Mouse (Mus musculus) heart, embryonic 14.5 days (tissue): ENCODE results near the gene Vps54. TPM values are rescaled to one million over a fixed set of nuclear protein-coding genes. Genes with fewer than 3 reads are reported as not detected.
"Not testable (repeated sequence)": the region's sequence is repeated elsewhere in the genome, so short reads cannot be mapped to it uniquely, and the experiment has no call there.

ENCODE experiments used
- ATAC-seq: fragments of 200-750 bp; cut with Nextera tagmentation; 2 replicates; pipeline ENCODE4 v1.8.0; 2017; ENCODE audit warnings: low read depth, moderate TSS enrichment; ENCODE audit not compliant: insufficient number of reproducible peaks, insufficient read depth, low FRiP score
- H3K27ac ChIP-seq, 2 experiments: fragments of 200-500 bp in 1 of 2; fragments of 300-500 bp in 1 of 2; sonication (generic) in 1 of 2; replicated peaks in 1 of 2; 2 replicates each; pipeline ENCODE4 v1.5.1; 2012 to 2014; ENCODE audit warnings: low read depth in 2 of 2, low read length in 2 of 2, control low read depth in 1 of 2, mild to moderate bottlenecking in 1 of 2, mixed read lengths in 1 of 2; ENCODE audit not compliant: control insufficient read depth in 1 of 2, insufficient read depth in 1 of 2
- H3K27me3 ChIP-seq: fragments of 300-500 bp; sonication (generic); 2 replicates; pipeline ENCODE4 v1.6.1; 2014; ENCODE audit warnings: mild to moderate bottlenecking, low read length, control low read depth; ENCODE audit not compliant: control insufficient read depth, insufficient read depth
- H3K36me3 ChIP-seq: fragments of 300-500 bp; sonication (generic); 2 replicates; pipeline ENCODE4 v1.6.1; 2014; ENCODE audit warnings: mild to moderate bottlenecking, control low read depth, low read length, mixed read lengths; ENCODE audit not compliant: control insufficient read depth, insufficient read depth
- H3K4me1 ChIP-seq, 2 experiments: fragments of 200-500 bp in 1 of 2; fragments of 300-500 bp in 1 of 2; sonication (generic) in 1 of 2; 2 replicates each; pipeline ENCODE4 v1.6.1; 2012 to 2014; ENCODE audit warnings: low read length in 2 of 2, control low read depth in 1 of 2, mixed read lengths in 1 of 2; ENCODE audit not compliant: control insufficient read depth in 2 of 2, insufficient read depth in 2 of 2
- H3K4me2 ChIP-seq: fragments of 300-500 bp; sonication (generic); 2 replicates; pipeline ENCODE4 v1.6.1; 2014; ENCODE audit warnings: mild to moderate bottlenecking, low read length
- H3K4me3 ChIP-seq, 2 experiments: fragments of 200-500 bp in 1 of 2; fragments of 300-500 bp in 1 of 2; sonication (generic) in 1 of 2; 2 replicates each; pipeline ENCODE4 v1.5.1; 2012 to 2014; ENCODE audit warnings: low read length in 2 of 2, mild to moderate bottlenecking in 2 of 2, control low read depth in 1 of 2, low read depth in 1 of 2, moderate library complexity in 1 of 2; ENCODE audit not compliant: control insufficient read depth in 1 of 2, insufficient read depth in 1 of 2
- H3K9ac ChIP-seq: fragments of 300-500 bp; sonication (generic); 2 replicates; pipeline ENCODE4 v1.6.1; 2014; ENCODE audit warnings: mild to moderate bottlenecking, low read length
- H3K9me3 ChIP-seq: fragments of 300-500 bp; sonication (generic); 2 replicates; pipeline ENCODE4 v1.6.1; 2016; ENCODE audit warnings: low read length, control low read depth; ENCODE audit not compliant: control insufficient read depth
- WGBS: fragments of 180-500 bp; shearing (Covaris S2); extraction: QIAGEN DNeasy Blood & Tissue Kit; methylation state at CpG from one replicate; pipeline ENCODE4 v1.1.7; 2014; 5-methylcytosine and 5-hydroxymethylcytosine counted together
- polyA plus RNA-seq: library from polyadenylated mRNA; unstranded; fragments of >200 nt; fragmentation: Nextera tagmentation; extraction: Ambion mirVana; gene quantifications from 2 replicates; pipeline ENCODE4 v1.2.1, GENCODE M21; 2014

The Vps54 gene
- polyA plus RNA-seq, 1 experiment from 2014 or later, result 12.3 TPM

DNA sequence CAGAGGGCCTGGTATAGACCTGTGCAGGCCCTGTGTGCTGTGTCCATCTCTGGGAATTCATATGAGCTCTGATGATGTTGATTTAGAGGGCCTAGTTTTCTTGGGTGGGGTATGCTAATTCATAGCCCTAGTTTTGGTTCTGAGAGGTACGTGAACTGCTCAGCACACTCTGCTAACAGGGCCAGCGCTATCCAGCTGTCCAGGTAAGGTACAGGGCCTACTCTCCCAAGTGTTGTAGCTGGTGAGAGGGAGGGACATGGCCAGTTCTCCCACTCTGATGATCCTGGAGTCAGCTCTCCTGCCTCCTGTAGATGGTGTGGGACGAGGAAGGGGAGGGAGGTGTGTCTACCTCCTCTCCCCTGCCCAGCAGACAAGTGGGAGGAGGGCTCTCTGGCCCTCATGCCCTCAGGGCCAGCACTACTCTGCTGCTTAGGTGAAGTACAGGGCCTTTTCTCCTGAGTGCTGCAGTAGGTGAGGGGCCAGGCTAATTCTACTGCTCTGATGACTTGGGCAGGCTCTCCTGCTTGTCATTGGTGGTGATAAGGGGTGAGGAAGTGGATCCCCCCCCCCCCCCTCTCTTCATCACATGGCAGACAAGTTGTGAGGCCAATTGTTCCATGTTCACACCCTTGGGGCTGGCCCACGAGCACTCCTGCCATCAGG lies 8.3 kb downstream of the Vps54 start:
- no peak overlapping the region for H3K9ac ChIP-seq
- H3K4me1 ChIP-seq, result peaks cover 0 to 14% of the 10 kb centered on the region in 2 experiments; a peak in 3 of 4 replicates
- H3K27me3 ChIP-seq, result no peaks in the 10 kb centered on the region
- no peak overlapping the region for H3K4me2 ChIP-seq
- H3K4me3 ChIP-seq, result no peak overlapping the region
- ATAC-seq, result no peak; the same call in 1 of the 2 replicates
- H3K27ac ChIP-seq, result no peak overlapping the region
- H3K9me3 ChIP-seq, result no peaks in the 10 kb centered on the region; the same call in 1 of the 2 replicates
- WGBS, result 60% methylated on average over 4 of the region's 4 CpGs
- H3K36me3 ChIP-seq, result no peaks in the 10 kb centered on the region

DNA sequence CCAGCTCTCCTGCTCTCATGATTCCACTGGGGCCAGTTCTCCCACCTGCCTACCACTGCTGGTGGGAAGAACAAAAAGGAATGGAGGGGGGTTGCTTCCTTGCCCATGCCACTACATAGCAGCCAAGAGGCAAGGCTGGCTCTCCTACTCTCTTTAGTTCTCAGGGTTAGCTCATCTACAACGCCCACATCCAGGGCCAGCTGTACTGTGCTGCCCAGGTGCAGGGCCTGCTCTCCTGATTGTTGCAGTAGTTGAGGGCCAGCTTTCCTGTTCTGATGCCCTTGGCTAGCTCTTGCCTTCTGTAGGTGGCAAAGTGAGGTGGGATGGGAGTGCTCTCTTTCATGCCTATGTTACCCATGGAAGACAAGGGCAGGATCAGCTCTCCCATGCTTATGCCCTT lies 8.9 kb downstream of the Vps54 start:
- 88% methylated on average over 1 of the region's 1 CpGs for WGBS
- no peaks in the 10 kb centered on the region for H3K36me3 ChIP-seq
- H3K9me3 ChIP-seq, result no peaks in the 10 kb centered on the region; the same call in 1 of the 2 replicates
- H3K27me3 ChIP-seq, result no peaks in the 10 kb centered on the region
- H3K27ac ChIP-seq, result no peak overlapping the region
- no peak for ATAC-seq
- H3K4me2 ChIP-seq, result no peak overlapping the region
- no peak overlapping the region for H3K9ac ChIP-seq
- no peak overlapping the region for H3K4me3 ChIP-seq
- H3K4me1 ChIP-seq, result peaks cover 3 to 14% of the 10 kb centered on the region in 2 experiments

DNA sequence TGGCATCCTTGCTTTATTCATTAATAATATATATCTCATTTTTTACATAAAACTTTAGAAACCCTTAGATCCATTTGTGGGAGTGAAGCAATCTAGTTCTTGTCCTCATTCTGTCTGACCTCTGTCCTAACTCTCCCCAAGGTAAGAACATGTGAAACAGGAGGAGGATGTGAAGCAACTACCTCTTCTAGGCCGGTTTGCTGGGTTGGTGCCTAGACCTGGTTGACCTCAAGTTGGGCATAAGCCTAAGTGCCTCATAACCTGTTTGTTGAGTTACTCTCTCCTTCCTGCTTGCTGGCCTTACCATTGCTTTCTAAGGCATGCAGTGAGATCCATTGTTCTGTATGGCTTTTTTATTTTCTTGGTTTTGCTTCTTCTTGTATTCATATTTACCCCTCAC lies 11.3 kb downstream of the Vps54 start:
- no peak overlapping the region for H3K9ac ChIP-seq
- H3K27me3 ChIP-seq, result no peaks in the 10 kb centered on the region
- H3K9me3 ChIP-seq, result no peaks in the 10 kb centered on the region; the same call in 1 of the 2 replicates
- H3K27ac ChIP-seq, result no peak overlapping the region
- H3K4me3 ChIP-seq, result no peak overlapping the region
- 84% methylated on average over 1 of the region's 1 CpGs for WGBS
- no peaks in the 10 kb centered on the region for H3K36me3 ChIP-seq
- H3K4me1 ChIP-seq, result peaks cover 3 to 14% of the 10 kb centered on the region in 2 experiments
- ATAC-seq, result no peak
- H3K4me2 ChIP-seq, result no peak overlapping the region

DNA sequence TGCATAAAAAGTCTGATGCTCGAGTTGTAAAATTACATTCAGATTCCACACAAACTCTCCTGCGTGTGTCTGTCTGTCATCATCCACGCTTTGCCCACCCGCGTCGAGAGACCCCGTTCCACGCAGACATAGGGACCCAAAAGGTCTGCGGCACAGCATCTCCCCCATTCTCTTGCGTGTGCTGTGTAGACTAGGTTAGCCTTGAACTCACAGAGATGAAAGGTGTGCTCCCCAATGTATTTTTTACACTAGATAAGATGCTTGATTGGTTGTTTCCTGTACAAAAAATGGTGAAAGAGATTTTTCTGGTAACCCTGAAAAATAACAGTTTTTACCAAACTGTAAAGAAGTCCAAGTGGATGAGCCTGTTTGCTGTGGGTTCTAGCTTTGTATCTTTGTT lies 19.5 kb downstream of the Vps54 start:
- H3K4me2 ChIP-seq, H3K4me1 ChIP-seq, H3K4me3 ChIP-seq, H3K36me3 ChIP-seq, H3K9ac ChIP-seq, ATAC-seq, H3K9me3 ChIP-seq, H3K27ac ChIP-seq, H3K27me3 ChIP-seq: not testable (repeated sequence)
- 96% methylated on average over 10 of the region's 10 CpGs for WGBS

DNA sequence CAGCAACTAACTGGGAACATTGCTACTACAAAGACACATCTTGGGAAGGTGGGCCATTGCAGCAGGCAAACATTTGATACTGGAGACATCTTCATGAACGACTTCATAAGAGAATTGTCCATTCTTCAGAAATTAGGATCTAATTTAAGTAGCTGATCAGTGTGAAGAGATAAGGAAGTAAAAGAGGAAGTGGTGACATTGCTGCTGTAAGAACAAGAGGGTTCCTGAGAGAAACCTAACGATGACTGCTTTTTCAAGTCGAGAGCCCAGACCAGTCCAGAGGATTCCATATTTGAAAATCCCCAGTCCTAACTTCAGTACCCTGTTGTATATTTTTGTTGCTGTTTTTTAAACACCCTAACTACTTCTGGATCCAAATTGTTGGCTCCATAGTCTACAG lies 26.3 kb downstream of the Vps54 start:
- H3K4me2 ChIP-seq, result no peak overlapping the region
- no peaks in the 10 kb centered on the region for H3K4me1 ChIP-seq
- no peak overlapping the region for H3K4me3 ChIP-seq
- no peaks in the 10 kb centered on the region for H3K9me3 ChIP-seq
- no peak for ATAC-seq
- no peak overlapping the region for H3K9ac ChIP-seq
- H3K27ac ChIP-seq, result no peak overlapping the region
- H3K27me3 ChIP-seq, result no peaks in the 10 kb centered on the region
- peaks cover 41% of the 10 kb centered on the region for H3K36me3 ChIP-seq
- WGBS, result 54% methylated on average over 3 of the region's 3 CpGs

DNA sequence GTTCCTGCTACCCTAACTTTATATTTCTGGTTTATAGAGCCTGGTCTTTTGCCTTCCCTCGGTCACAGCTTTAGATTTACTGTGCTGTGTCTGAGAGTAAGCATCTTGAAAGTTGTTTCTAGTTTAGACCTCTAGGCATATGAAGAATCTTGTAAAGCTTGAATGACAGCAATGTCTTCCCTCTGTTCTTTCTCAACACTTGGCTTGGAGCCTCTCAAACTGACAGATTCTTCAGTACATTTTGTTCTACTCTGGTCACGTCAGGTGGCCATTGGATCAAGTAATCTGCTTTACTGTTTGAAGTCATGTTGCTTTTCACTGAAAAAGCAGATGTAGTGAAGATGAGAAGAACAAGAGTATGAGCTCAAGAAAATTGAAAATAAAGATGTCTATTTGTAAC lies 37.1 kb downstream of the Vps54 start:
- Histone ChIP-seq H3K27ac (no peak overlapping the region), H3K9me3 (no peaks in the 10 kb centered on the region), H3K4me3 (no peak overlapping the region), H3K9ac (no peak overlapping the region), H3K4me1 (no peaks in the 10 kb centered on the region), H3K4me2 (no peak overlapping the region), H3K27me3 (no peaks in the 10 kb centered on the region), H3K36me3 (peaks cover 35% of the 10 kb centered on the region)
- 82% methylated on average over 2 of the region's 2 CpGs for WGBS
- ATAC-seq, result no peak

GRCm38 (mm10) chr11:21286391-21286790 lies 47.3 kb downstream of the Vps54 start:
- no peak overlapping the region for H3K27ac ChIP-seq
- H3K27me3 ChIP-seq, result no peaks in the 10 kb centered on the region
- H3K4me3 ChIP-seq, result no peak overlapping the region
- no peak for ATAC-seq
- no peaks in the 10 kb centered on the region for H3K9me3 ChIP-seq
- WGBS, result 74% methylated on average over 3 of the region's 3 CpGs
- H3K4me1 ChIP-seq, result no peaks in the 10 kb centered on the region
- H3K36me3 ChIP-seq, result 0 out of 2 replicates have a peak, but pooled peaks cover 6% of the 10 kb centered on the region
- no peak overlapping the region for H3K9ac ChIP-seq
- no peak overlapping the region for H3K4me2 ChIP-seq

- not testable (repeated sequence) for ATAC-seq, H3K4me3 ChIP-seq, H3K27ac ChIP-seq, H3K4me2 ChIP-seq, H3K9me3 ChIP-seq, H3K27me3 ChIP-seq, H3K36me3 ChIP-seq, H3K9ac ChIP-seq, H3K4me1 ChIP-seq
- WGBS, result 94% methylated on average over 2 of the region's 2 CpGs
These were observed 49.1 kb downstream of the Vps54 start for GRCm38 (mm10) chr11:21288153-21288552.
